Mouse (Mus musculus): Measurements from ENCODE around the gene Itgb1bp1. TPM values are rescaled to one million over a fixed set of nuclear protein-coding genes. Genes with fewer than 3 reads are reported as not detected.

The Itgb1bp1 gene
- polyA plus RNA-seq, 1 experiment: 23.6 TPM

GRCm38 (mm10) chr12:21302361-21302783 is 16.3 kb upstream of the Itgb1bp1 start:
- TF ChIP-seq POLR2A (IDR thresholded peaks at IDR 0.05; ENCODE audit: low read depth, low read length) (no peak), CTCF (conservative IDR thresholded peaks at IDR 0.05; ENCODE audit: insufficient read depth, insufficient read length, low read depth, low read length) (no peak)

GRCm38 (mm10) chr12:21301932-21302331 is 15.8 kb upstream of the Itgb1bp1 start:
- Histone ChIP-seq H3K4me1 (ENCODE audit: control insufficient read depth, insufficient read depth, low read length) (peaks cover 8% of the 10 kb centered on the region), H3K4me3 (ENCODE audit: insufficient read depth, low read depth, low read length) (no peak overlapping the region), H3K36me3 (ENCODE audit: control insufficient read depth, insufficient read depth, low read length) (peaks cover 3% of the 10 kb centered on the region; the same call in 1 of the 2 replicates), H3K27me3 (replicated peaks; ENCODE audit: control insufficient read depth, insufficient read depth, low read length) (no peaks in the 10 kb centered on the region), H3K27ac (ENCODE audit: insufficient read depth, low read depth, low read length) (peak overlapping the region; percentile 95)
- TF ChIP-seq CTCF (conservative IDR thresholded peaks at IDR 0.05; ENCODE audit: insufficient read depth, insufficient read length, low read depth, low read length): no peak
- 44% methylated on average over 8 of the region's 8 CpGs for WGBS
- DNase-seq: peak; percentile 76

More at GRCm38 (mm10) chr12:21302361-21302783, 16.3 kb upstream of the Itgb1bp1 start:
- Histone ChIP-seq H3K4me3 (ENCODE audit: insufficient read depth, low read depth, low read length) (no peak overlapping the region), H3K27ac (ENCODE audit: insufficient read depth, low read depth, low read length) (peak overlapping the region; percentile 95), H3K4me1 (ENCODE audit: control insufficient read depth, insufficient read depth, low read length) (peaks cover 8% of the 10 kb centered on the region), H3K27me3 (replicated peaks; ENCODE audit: control insufficient read depth, insufficient read depth, low read length) (no peaks in the 10 kb centered on the region), H3K36me3 (ENCODE audit: control insufficient read depth, insufficient read depth, low read length) (peaks cover 3% of the 10 kb centered on the region; the same call in 1 of the 2 replicates)
- 36% methylated on average over 5 of the region's 5 CpGs for WGBS
- DNase-seq: peak; percentile 92

GRCm38 (mm10) chr12:21301324-21301723 is 15.2 kb upstream of the Itgb1bp1 start:
- Histone ChIP-seq H3K36me3 (ENCODE audit: control insufficient read depth, insufficient read depth, low read length) (peaks cover 3% of the 10 kb centered on the region; the same call in 1 of the 2 replicates), H3K27me3 (replicated peaks; ENCODE audit: control insufficient read depth, insufficient read depth, low read length) (no peaks in the 10 kb centered on the region), H3K27ac (ENCODE audit: insufficient read depth, low read depth, low read length) (peak overlapping the region; percentile 95), H3K4me3 (ENCODE audit: insufficient read depth, low read depth, low read length) (no peak overlapping the region), H3K4me1 (ENCODE audit: control insufficient read depth, insufficient read depth, low read length) (peaks cover 8% of the 10 kb centered on the region)
- no peak for DNase-seq
- TF ChIP-seq POLR2A (IDR thresholded peaks at IDR 0.05; ENCODE audit: low read depth, low read length) (no peak), CTCF (conservative IDR thresholded peaks at IDR 0.05; ENCODE audit: insufficient read depth, insufficient read length, low read depth, low read length) (no peak)
- WGBS: 78% methylated on average over 7 of the region's 7 CpGs

GRCm38 (mm10) chr12:21298856-21299255 is 12.8 kb upstream of the Itgb1bp1 start:
- Histone ChIP-seq H3K27ac (ENCODE audit: insufficient read depth, low read depth, low read length) (no peak overlapping the region), H3K36me3 (ENCODE audit: control insufficient read depth, insufficient read depth, low read length) (peaks cover 3% of the 10 kb centered on the region; the same call in 1 of the 2 replicates), H3K4me1 (ENCODE audit: control insufficient read depth, insufficient read depth, low read length) (peaks cover 8% of the 10 kb centered on the region), H3K4me3 (ENCODE audit: insufficient read depth, low read depth, low read length) (no peak overlapping the region), H3K27me3 (replicated peaks; ENCODE audit: control insufficient read depth, insufficient read depth, low read length) (no peaks in the 10 kb centered on the region)
- no peak for TF ChIP-seq POLR2A (IDR thresholded peaks at IDR 0.05; ENCODE audit: low read depth, low read length)
- TF ChIP-seq CTCF (conservative IDR thresholded peaks at IDR 0.05; ENCODE audit: insufficient read depth, insufficient read length, low read depth, low read length): no peak
- no peak for DNase-seq
- WGBS: 96% methylated on average over 11 of the region's 11 CpGs

- Histone ChIP-seq H3K4me1 (ENCODE audit: control insufficient read depth, insufficient read depth, low read length) (peaks cover 6% of the 10 kb centered on the region), H3K36me3 (ENCODE audit: control insufficient read depth, insufficient read depth, low read length) (0 out of 2 replicates have a peak, but pooled peaks cover 2% of the 10 kb centered on the region), H3K27ac (ENCODE audit: insufficient read depth, low read depth, low read length) (no peak overlapping the region), H3K27me3 (replicated peaks; ENCODE audit: control insufficient read depth, insufficient read depth, low read length) (no peaks in the 10 kb centered on the region), H3K4me3 (ENCODE audit: insufficient read depth, low read depth, low read length) (no peak overlapping the region)
- TF ChIP-seq CTCF (conservative IDR thresholded peaks at IDR 0.05; ENCODE audit: insufficient read depth, insufficient read length, low read depth, low read length): no peak
- no peak for TF ChIP-seq POLR2A (IDR thresholded peaks at IDR 0.05; ENCODE audit: low read depth, low read length)
- 79% methylated on average over 6 of the region's 6 CpGs for WGBS
- no peak for DNase-seq
Observed at GRCm38 (mm10) chr12:21289651-21290050, 3.6 kb upstream of the Itgb1bp1 start.

GRCm38 (mm10) chr12:21288716-21289395 is 2.8 kb upstream of the Itgb1bp1 start:
- no peak for DNase-seq
- Histone ChIP-seq H3K4me1 (ENCODE audit: control insufficient read depth, insufficient read depth, low read length) (peaks cover 6% of the 10 kb centered on the region), H3K4me3 (ENCODE audit: insufficient read depth, low read depth, low read length) (no peak overlapping the region), H3K27me3 (replicated peaks; ENCODE audit: control insufficient read depth, insufficient read depth, low read length) (no peaks in the 10 kb centered on the region), H3K36me3 (ENCODE audit: control insufficient read depth, insufficient read depth, low read length) (0 out of 2 replicates have a peak, but pooled peaks cover 2% of the 10 kb centered on the region), H3K27ac (ENCODE audit: insufficient read depth, low read depth, low read length) (no peak overlapping the region)
- TF ChIP-seq POLR2A (IDR thresholded peaks at IDR 0.05; ENCODE audit: low read depth, low read length) (no peak), CTCF (conservative IDR thresholded peaks at IDR 0.05; ENCODE audit: insufficient read depth, insufficient read length, low read depth, low read length) (no peak)
- 83% methylated on average over 3 of the region's 3 CpGs for WGBS
